Mouse (Mus musculus) liver, embryonic 14.5 days (tissue): ENCODE data around the gene Timmdc1.

Experiments
- CTCF ChIP-seq: IDR thresholded peaks from 2 replicates; pipeline ENCODE4 v1.5.1; 2016; ENCODE audit warnings: antibody characterized with exemption, low read depth, control low read depth
- EP300 ChIP-seq: IDR thresholded peaks from 2 replicates; pipeline ENCODE4 v1.6.1; 2016; ENCODE audit warnings: antibody characterized with exemption, low read depth

DNA sequence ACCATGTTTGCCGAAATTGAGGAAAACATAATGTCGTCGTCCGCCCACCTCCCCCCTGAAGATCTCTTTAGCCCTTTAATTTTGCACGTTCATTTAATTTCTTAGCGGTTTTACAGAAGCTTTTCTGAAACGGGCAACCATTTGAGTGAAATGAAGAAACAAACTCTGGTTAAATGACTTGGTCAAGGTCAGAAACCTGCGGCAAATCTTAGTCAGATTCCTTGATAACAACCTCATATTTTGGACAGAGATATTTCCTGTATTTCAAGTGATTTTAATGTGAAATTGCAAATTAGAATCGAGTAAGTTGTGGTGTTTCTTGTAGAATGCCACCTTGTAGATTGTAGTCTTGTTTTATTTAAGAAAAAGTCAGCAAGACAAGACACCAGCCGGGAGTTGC, 41.1 kb upstream of the Timmdc1 start:
- TF ChIP-seq CTCF: no peak
- no peak for TF ChIP-seq EP300
